Mouse (Mus musculus) gastrocnemius, postnatal 25 days (tissue): Measurements from ENCODE around the gene Lamp2. TPM values are rescaled to one million over a fixed set of nuclear protein-coding genes. Genes with fewer than 3 reads are reported as not detected.
"Not testable (repeated sequence)": the region's sequence is repeated elsewhere in the genome, so short reads cannot be mapped to it uniquely, and the experiment has no call there.

Source experiments
- DNase-seq: peaks from one replicate; pipeline ENCODE4 v3.0.0; 2022
- long read RNA-seq, 2 experiments: library from polyadenylated mRNA; stranded (forward); transcript quantifications; one replicate each; pipeline ENCODE4 v2.0.0; 2021
- total RNA-seq, 2 experiments: library from RNA; stranded (reverse); gene quantifications; 1 replicate in 1 of 2; 2 replicates in 1 of 2; pipeline ENCODE4 v1.2.3; 2021

Lamp2 gene
- total RNA-seq = 10 to 100 TPM; 60.1 to 68.8 TPM
- long read RNA-seq, experiment 1, transcript Lamp2-202 (9 exons, 3,604 nt) = major isoform, 32 of 63 reads
- long read RNA-seq, experiment 1, transcript Lamp2-201 (9 exons, 1,769 nt) = minor isoform, 16 of 63 reads
- long read RNA-seq, experiment 1, transcript Lamp2-203 (9 exons, 2,184 nt) = minor isoform, 5 of 63 reads
- long read RNA-seq, experiment 1, partial matches to known transcripts = 5 of 63 reads
- long read RNA-seq, experiment 1, other reads (novel, unspliced or antisense) = 5 of 63 reads
- long read RNA-seq, experiment 2, transcript Lamp2-202 (9 exons, 3,604 nt) = major isoform, 66 of 133 reads
- long read RNA-seq, experiment 2, transcript Lamp2-201 (9 exons, 1,769 nt) = minor isoform, 36 of 133 reads
- long read RNA-seq, experiment 2, partial matches to known transcripts = 6 of 133 reads
- long read RNA-seq, experiment 2, other reads (novel, unspliced or antisense) = 22 of 133 reads

GRCm38 (mm10) chrX:38455890-38456634, at the start of gene Lamp2:
Lamp2 (minus strand) TSS chrX:38456454.
- peak; percentile 82 for DNase-seq

GRCm38 (mm10) chrX:38504846-38505245, 48.6 kb upstream of the Lamp2 start:
- DNase-seq = no peak

- not testable (repeated sequence) for DNase-seq
Observed at GRCm38 (mm10) chrX:38502182-38502581, 45.9 kb upstream of the Lamp2 start.

GRCm38 (mm10) chrX:38485464-38485863, 29.2 kb upstream of the Lamp2 start:
- DNase-seq = not testable (repeated sequence)

GRCm38 (mm10) chrX:38478583-38478982, 22.3 kb upstream of the Lamp2 start:
- no peak for DNase-seq

GRCm38 (mm10) chrX:38473537-38474299, 17.5 kb upstream of the Lamp2 start:
- peak; percentile 75 for DNase-seq

GRCm38 (mm10) chrX:38473164-38473536, 16.9 kb upstream of the Lamp2 start:
- DNase-seq = no peak

GRCm38 (mm10) chrX:38466236-38466635, 10.0 kb upstream of the Lamp2 start:
- DNase-seq = no peak

- DNase-seq = no peak
Observed at GRCm38 (mm10) chrX:38463160-38463559, 6.9 kb upstream of the Lamp2 start.

- no peak for DNase-seq
Observed at GRCm38 (mm10) chrX:38462101-38462500, 5.8 kb upstream of the Lamp2 start.

- DNase-seq = no peak
Observed at GRCm38 (mm10) chrX:38460887-38461286, 4.6 kb upstream of the Lamp2 start.

GRCm38 (mm10) chrX:38459076-38459475, 2.8 kb upstream of the Lamp2 start:
- no peak for DNase-seq

- no peak for DNase-seq
Observed at GRCm38 (mm10) chrX:38456635-38457006, 367 bp upstream of the Lamp2 start.

GRCm38 (mm10) chrX:38455474-38455873, 780 bp downstream of the Lamp2 start:
- DNase-seq = no peak

GRCm38 (mm10) chrX:38454900-38455299, 1.4 kb downstream of the Lamp2 start:
- no peak for DNase-seq

GRCm38 (mm10) chrX:38453924-38454323, 2.3 kb downstream of the Lamp2 start:
- no peak for DNase-seq

- DNase-seq = no peak
Observed at GRCm38 (mm10) chrX:38450476-38450875, 5.8 kb downstream of the Lamp2 start.

- no peak for DNase-seq
Observed at GRCm38 (mm10) chrX:38445705-38446104, 10.5 kb downstream of the Lamp2 start.

- no peak for DNase-seq
Observed at GRCm38 (mm10) chrX:38442425-38442824, 13.8 kb downstream of the Lamp2 start.

- no peak for DNase-seq
Observed at GRCm38 (mm10) chrX:38439629-38440028, 16.6 kb downstream of the Lamp2 start.

- DNase-seq = peak; percentile 56
Observed at GRCm38 (mm10) chrX:38438147-38438791, 18.0 kb downstream of the Lamp2 start.

GRCm38 (mm10) chrX:38429455-38429854, 26.8 kb downstream of the Lamp2 start:
- no peak for DNase-seq
